Mouse (Mus musculus) myocyte (in vitro differentiated cells): Measurements from ENCODE around the gene Krtap14.

Experiments
- CEBPB ChIP-seq: IDR thresholded peaks from 2 replicates; pipeline ENCODE4 v1.6.1; 2011; ENCODE audit warnings: mild to moderate bottlenecking, moderate library complexity; ENCODE audit not compliant: poor library complexity, insufficient read depth, severe bottlenecking
- E2F4 ChIP-seq: IDR thresholded peaks from one replicate; pipeline ENCODE4 v1.6.1; 2011; ENCODE audit warnings: mild to moderate bottlenecking, control low read depth, moderate library complexity; ENCODE audit not compliant: insufficient read depth
- MAX ChIP-seq: IDR thresholded peaks from one replicate; pipeline ENCODE4 v1.6.1; 2011; ENCODE audit warnings: low read depth, mild to moderate bottlenecking, control low read depth
- MYOD1 ChIP-seq, 3 experiments: IDR thresholded peaks; one replicate each; pipeline ENCODE4 v1.6.1; 2011; ENCODE audit warnings: control low read depth in 2 of 3, low read depth in 2 of 3, mild to moderate bottlenecking in 2 of 3, moderate library complexity in 1 of 3; ENCODE audit not compliant: insufficient read length in 2 of 3, control insufficient read depth in 1 of 3
- POLR2A ChIP-seq: IDR thresholded peaks from one replicate; pipeline ENCODE4 v1.6.1; 2011; ENCODE audit warnings: low read depth, mild to moderate bottlenecking, control low read depth, moderate library complexity; ENCODE audit not compliant: insufficient read length
- POLR2AphosphoS2 ChIP-seq: IDR thresholded peaks from one replicate; pipeline ENCODE4 v1.6.1; 2011; ENCODE audit warnings: low read depth, control low read depth; ENCODE audit not compliant: insufficient read length
- REST ChIP-seq: IDR thresholded peaks from one replicate; pipeline ENCODE4 v1.6.1; 2011; ENCODE audit warnings: mild to moderate bottlenecking, control low read depth, moderate library complexity; ENCODE audit not compliant: insufficient read depth, insufficient read length
- TCF12 ChIP-seq: IDR thresholded peaks from one replicate; pipeline ENCODE4 v1.6.1; 2011; ENCODE audit warnings: mild to moderate bottlenecking, control low read depth; ENCODE audit not compliant: poor library complexity, insufficient read depth, severe bottlenecking
- USF1 ChIP-seq: IDR thresholded peaks from one replicate; pipeline ENCODE4 v1.6.1; 2011; ENCODE audit warnings: low read depth, mild to moderate bottlenecking, control low read depth, moderate library complexity

GRCm38 (mm10) chr16:88864887-88865407, 39.0 kb upstream of the Krtap14 start:
- no peak for TF ChIP-seq REST
- TF ChIP-seq TCF12 = no peak
- no peak for TF ChIP-seq POLR2AphosphoS2
- no peak for TF ChIP-seq POLR2A
- no peak for TF ChIP-seq CEBPB
- TF ChIP-seq E2F4 = no peak
- no peak for TF ChIP-seq MAX
- no peak for TF ChIP-seq USF1
- no peak for TF ChIP-seq MYOD1 (IDR thresholded peaks at IDR 0.05; ENCODE audit: control insufficient read depth in 1 of 3, insufficient read length in 2 of 3, low read depth in 2 of 3)
